Mouse (Mus musculus) hindbrain, postnatal 0 days (tissue): ENCODE results near the gene Cd6. TPM values are rescaled to one million over a fixed set of nuclear protein-coding genes. Genes with fewer than 3 reads are reported as not detected.

ENCODE experiments used
- ATAC-seq: fragments of 200-750 bp; cut with Nextera tagmentation; 2 replicates; pipeline ENCODE4 v1.8.0; 2017; ENCODE audit warnings: mild to moderate bottlenecking, moderate TSS enrichment, moderate library complexity
- DNase-seq: peaks from one replicate; pipeline ENCODE4 v3.0.0-alpha.2; 2015; ENCODE audit warnings: low spot score
- H3K27ac ChIP-seq: fragments of 300-500 bp; sonication (generic); 2 replicates; pipeline ENCODE4 v1.5.1; 2014; ENCODE audit warnings: mild to moderate bottlenecking
- H3K27me3 ChIP-seq: fragments of 300-500 bp; sonication (generic); 2 replicates; pipeline ENCODE4 v1.6.1; 2014; ENCODE audit warnings: low read length, mixed read lengths; ENCODE audit not compliant: insufficient read depth
- H3K36me3 ChIP-seq: fragments of 300-500 bp; sonication (generic); 2 replicates; pipeline ENCODE4 v1.6.1; 2014; ENCODE audit warnings: low read length, mixed read lengths; ENCODE audit not compliant: insufficient read depth
- H3K4me1 ChIP-seq: fragments of 300-500 bp; sonication (generic); 2 replicates; pipeline ENCODE4 v1.6.1; 2014; ENCODE audit warnings: antibody characterized with exemption, low read length, mixed read lengths; ENCODE audit not compliant: insufficient read depth
- H3K4me2 ChIP-seq: fragments of 300-500 bp; sonication (generic); 2 replicates; pipeline ENCODE4 v1.6.1; 2014; ENCODE audit warnings: low read depth, mild to moderate bottlenecking, low read length, moderate library complexity, mixed read lengths
- H3K4me3 ChIP-seq: fragments of 300-500 bp; sonication (generic); 2 replicates; pipeline ENCODE4 v1.5.1; 2014; ENCODE audit warnings: low read length
- H3K9ac ChIP-seq: fragments of 300-500 bp; sonication (generic); replicated peaks from 2 replicates; pipeline ENCODE4 v1.6.1; 2014; ENCODE audit warnings: mild to moderate bottlenecking, low read length, moderate library complexity, mixed read lengths
- H3K9me3 ChIP-seq: fragments of 300-500 bp; sonication (generic); 2 replicates; pipeline ENCODE4 v1.6.1; 2016; ENCODE audit warnings: low read length, mixed read lengths
- CTCF ChIP-seq: IDR thresholded peaks from 2 replicates; pipeline ENCODE4 v1.5.1; 2016; ENCODE audit warnings: antibody characterized with exemption, control low read depth, low read depth
- WGBS: fragments of 180-500 bp; shearing (Covaris S2); extraction: QIAGEN DNeasy Blood & Tissue Kit; methylation state at CpG from one replicate; pipeline ENCODE4 v1.1.7; 2014; 5-methylcytosine and 5-hydroxymethylcytosine counted together
- polyA plus RNA-seq: library from polyadenylated mRNA; unstranded; fragments of >200 nt; fragmentation: Nextera tagmentation; extraction: Ambion mirVana; gene quantifications from 2 replicates; pipeline ENCODE4 v1.2.1, GENCODE M21; 2015
- total RNA-seq: library from RNA; depleted of rRNA; stranded (reverse); fragments of >200 nt; gene quantifications from 2 replicates; pipeline ENCODE4 v1.2.3, GENCODE M21; 2014; rRNA removed

The Cd6 gene
- total and polyA plus RNA-seq, 2 experiments from 2014 or later: not detected

DNA sequence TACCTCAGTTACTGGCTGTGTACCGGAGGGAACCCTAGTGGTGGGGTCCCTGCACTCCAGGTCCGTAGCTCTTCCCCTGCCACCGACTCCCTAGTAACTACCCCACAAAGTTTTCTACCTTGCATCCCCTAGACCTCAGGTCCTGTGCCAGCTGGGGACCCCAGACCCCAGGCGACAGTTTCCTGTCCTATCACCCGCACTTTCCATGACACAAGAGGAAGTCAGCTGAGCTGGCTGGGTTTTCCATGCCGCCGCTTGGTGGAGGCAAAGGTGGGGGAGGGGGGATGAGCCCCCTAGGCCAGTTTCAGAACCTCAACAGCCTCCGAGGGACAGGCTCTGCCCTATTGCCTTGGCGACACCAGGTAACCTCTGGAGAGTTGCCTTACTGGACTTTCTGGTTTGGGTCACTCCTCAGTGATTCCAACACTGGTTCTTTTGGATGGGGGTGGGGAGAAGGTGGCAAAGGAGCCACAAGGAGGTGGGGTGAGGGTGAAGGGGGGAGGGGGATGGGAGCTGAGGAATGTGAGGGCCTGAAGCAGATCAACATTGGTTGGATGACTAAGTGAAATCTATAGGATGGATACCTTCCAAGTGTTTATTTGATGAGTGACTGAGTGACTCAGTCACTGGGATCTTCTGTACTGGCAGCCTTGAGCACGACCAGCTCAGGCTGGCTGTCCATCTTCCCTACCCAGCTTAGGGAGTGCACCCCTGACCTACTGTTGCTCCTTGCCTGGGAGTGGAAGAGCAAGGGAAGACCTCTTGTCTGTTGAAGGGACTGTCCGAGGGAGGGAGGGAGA is 89.0 kb downstream of the Cd6 start:
- no peaks in the 10 kb centered on the region for H3K9me3 ChIP-seq
- no peak for ATAC-seq

DNA sequence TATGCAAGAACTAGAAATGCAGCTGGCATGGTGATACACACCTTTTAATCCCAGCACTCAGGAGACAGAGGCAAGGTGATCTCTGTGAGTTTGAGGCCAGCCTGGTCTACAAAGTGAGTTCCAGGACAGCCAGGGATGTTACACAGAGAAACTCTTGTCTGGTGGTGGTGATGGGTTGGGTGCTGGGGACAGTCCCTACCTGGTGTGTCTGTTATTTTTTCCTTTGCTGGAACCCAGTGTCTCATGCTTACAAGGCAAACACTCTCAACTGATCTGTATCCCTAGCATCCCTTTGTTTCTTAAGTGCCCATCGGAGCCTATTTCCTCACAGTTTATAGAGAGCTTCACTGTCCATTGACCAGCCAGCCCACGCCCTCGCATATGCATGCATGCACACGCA is 89.9 kb downstream of the Cd6 start:
- H3K27me3 ChIP-seq: no peaks in the 10 kb centered on the region
- H3K9ac ChIP-seq: no peak overlapping the region
- 96% methylated on average over 4 of the region's 4 CpGs for whole genome bisulfite sequencing
- H3K36me3 ChIP-seq: no peaks in the 10 kb centered on the region
- no peak for TF ChIP-seq CTCF
- no peak for ATAC-seq
- no peak for DNase-seq
- H3K27ac ChIP-seq: no peak overlapping the region
- H3K4me2 ChIP-seq: no peak overlapping the region
- no peak overlapping the region for H3K4me3 ChIP-seq
- H3K4me1 ChIP-seq: no peaks in the 10 kb centered on the region
- H3K9me3 ChIP-seq: no peaks in the 10 kb centered on the region

More for the DNA sequence above, 89.0 kb downstream of the Cd6 start:
- Histone ChIP-seq H3K4me1 (no peaks in the 10 kb centered on the region), H3K27ac (no peak overlapping the region), H3K4me2 (no peak overlapping the region), H3K27me3 (no peaks in the 10 kb centered on the region), H3K36me3 (no peaks in the 10 kb centered on the region), H3K4me3 (no peak overlapping the region), H3K9ac (no peak overlapping the region)
- no peak for TF ChIP-seq CTCF
- 60% methylated on average over 11 of the region's 11 CpGs for WGBS
- DNase-seq: no peak

Other genes with a start within 250 kb of the Cd6 start
- gene Ddb1, start 224.7 kb downstream of the Cd6 start, total RNA-seq: 274 and 288 TPM in 2 replicates
- 144 and 146 TPM in 2 replicates for gene Ddb1, start 224.7 kb downstream of the Cd6 start, polyA plus RNA-seq
- gene Tkfc, start 224.4 kb downstream of the Cd6 start, total RNA-seq: 10.3 and 18.2 TPM in 2 replicates
- 18.4 TPM in 2 replicates for gene Tkfc, start 224.4 kb downstream of the Cd6 start, polyA plus RNA-seq
- 1.3 and 7.0 TPM in 2 replicates for gene Vwce, start 195.8 kb downstream of the Cd6 start, total RNA-seq
- gene Vwce, start 195.8 kb downstream of the Cd6 start, polyA plus RNA-seq: 1.5 and 1.7 TPM in 2 replicates
- not detected in 2 replicates for gene Pga5, start 152.0 kb downstream of the Cd6 start, total RNA-seq
- gene Pga5, start 152.0 kb downstream of the Cd6 start, polyA plus RNA-seq: not detected in 2 replicates
- 29.8 and 30.7 TPM in 2 replicates for gene Vps37c, start 141.3 kb downstream of the Cd6 start, total RNA-seq
- 25.8 and 27.2 TPM in 2 replicates for gene Vps37c, start 141.3 kb downstream of the Cd6 start, polyA plus RNA-seq
- gene Cd5, start 91.1 kb downstream of the Cd6 start, total RNA-seq: 0.68 TPM in 1 of 2 replicates, not detected in the other
- gene Cd5, start 91.1 kb downstream of the Cd6 start, polyA plus RNA-seq: 0.26 and 0.32 TPM in 2 replicates
- gene Slc15a3, start 9.7 kb upstream of the Cd6 start, total RNA-seq: 1.5 and 1.9 TPM in 2 replicates
- gene Slc15a3, start 9.7 kb upstream of the Cd6 start, polyA plus RNA-seq: 0.21 and 0.78 TPM in 2 replicates
- gene Tmem132a, start 39.9 kb upstream of the Cd6 start, total RNA-seq: 358 and 359 TPM in 2 replicates
- gene Tmem132a, start 39.9 kb upstream of the Cd6 start, polyA plus RNA-seq: 131 and 141 TPM in 2 replicates
- gene Tmem109, start 51.9 kb upstream of the Cd6 start, total RNA-seq: 25.3 and 27.9 TPM in 2 replicates
- gene Tmem109, start 51.9 kb upstream of the Cd6 start, polyA plus RNA-seq: 35.1 and 37.4 TPM in 2 replicates
- gene Prpf19, start 65.2 kb upstream of the Cd6 start, total RNA-seq: 351 and 368 TPM in 2 replicates
- gene Prpf19, start 65.2 kb upstream of the Cd6 start, polyA plus RNA-seq: 37.5 and 40.3 TPM in 2 replicates
- 1.2 TPM in 1 of 2 replicates, not detected in the other for gene Zp1, start 90.6 kb upstream of the Cd6 start, total RNA-seq
- 0.50 and 0.60 TPM in 2 replicates for gene Zp1, start 90.6 kb upstream of the Cd6 start, polyA plus RNA-seq
- gene Ptgdr2, start 107.1 kb upstream of the Cd6 start, total RNA-seq: 0.47 and 1.1 TPM in 2 replicates
- 0.11 and 0.16 TPM in 2 replicates for gene Ptgdr2, start 107.1 kb upstream of the Cd6 start, polyA plus RNA-seq
- gene Ccdc86, start 119.2 kb upstream of the Cd6 start, total RNA-seq: 5.3 and 5.4 TPM in 2 replicates
- 14.2 and 15.1 TPM in 2 replicates for gene Ccdc86, start 119.2 kb upstream of the Cd6 start, polyA plus RNA-seq
- not detected in 2 replicates for gene Ms4a10, start 144.6 kb upstream of the Cd6 start, total RNA-seq
- gene Ms4a10, start 144.6 kb upstream of the Cd6 start, polyA plus RNA-seq: not detected in 2 replicates
- not detected in 2 replicates for gene Ms4a15, start 163.2 kb upstream of the Cd6 start, total RNA-seq
- not detected in 2 replicates for gene Ms4a15, start 163.2 kb upstream of the Cd6 start, polyA plus RNA-seq
- gene Ms4a18, start 188.0 kb upstream of the Cd6 start, total RNA-seq: not detected in 2 replicates
- not detected in 2 replicates for gene Ms4a18, start 188.0 kb upstream of the Cd6 start, polyA plus RNA-seq